Mouse (Mus musculus) lung, postnatal 0 days (tissue): ENCODE measurements at regions not wholly inside any gene's neighbourhood (a gene's known extent, or its start where the extent isn't known, plus 50 kb on each side); places are given as distances from the start of the nearest gene placed in this dataset.

Experiments
- ATAC-seq: fragments of 200-750 bp; cut with Nextera tagmentation; 2 replicates; pipeline ENCODE4 v1.8.0; 2017; ENCODE audit warnings: moderate library complexity
- DNase-seq: peaks from one replicate; pipeline ENCODE4 v3.0.0-alpha.2; 2016; ENCODE audit warnings: low spot score
- H3K27ac ChIP-seq: fragments of 300-500 bp; sonication (generic); 2 replicates; pipeline ENCODE4 v1.5.1; 2014; ENCODE audit warnings: antibody characterized with exemption, mild to moderate bottlenecking, low read length, mixed read lengths
- H3K27me3 ChIP-seq: fragments of 300-500 bp; sonication (generic); replicated peaks from 2 replicates; pipeline ENCODE4 v1.6.1; 2014; ENCODE audit warnings: low read length, mixed read lengths; ENCODE audit not compliant: insufficient read depth
- H3K36me3 ChIP-seq: fragments of 300-500 bp; sonication (generic); 2 replicates; pipeline ENCODE4 v1.6.1; 2014; ENCODE audit warnings: low read length, mixed read lengths; ENCODE audit not compliant: insufficient read depth
- H3K4me1 ChIP-seq: fragments of 300-500 bp; sonication (generic); 2 replicates; pipeline ENCODE4 v1.6.1; 2014; ENCODE audit warnings: antibody characterized with exemption, low read depth, low read length, mixed read lengths; ENCODE audit not compliant: insufficient read depth
- H3K4me2 ChIP-seq: fragments of 300-500 bp; sonication (generic); replicated peaks from 2 replicates; pipeline ENCODE4 v1.6.1; 2014; ENCODE audit warnings: low read depth, mild to moderate bottlenecking, low read length, moderate library complexity, mixed read lengths
- H3K4me3 ChIP-seq: fragments of 300-500 bp; sonication (generic); 2 replicates; pipeline ENCODE4 v1.5.1; 2014; ENCODE audit warnings: low read depth, low read length
- H3K9ac ChIP-seq: fragments of 300-500 bp; sonication (generic); replicated peaks from 2 replicates; pipeline ENCODE4 v1.6.1; 2014; ENCODE audit warnings: low read depth, mild to moderate bottlenecking
- H3K9me3 ChIP-seq: fragments of 300-500 bp; sonication (generic); 2 replicates; pipeline ENCODE4 v1.6.1; 2016; ENCODE audit warnings: low read length, mixed read lengths
- CTCF ChIP-seq: IDR thresholded peaks from 2 replicates; pipeline ENCODE4 v1.5.1; 2016; ENCODE audit warnings: antibody characterized with exemption, mild to moderate bottlenecking
- EP300 ChIP-seq: IDR thresholded peaks from 2 replicates; pipeline ENCODE4 v1.6.1; 2016; ENCODE audit warnings: antibody characterized with exemption, mild to moderate bottlenecking, control low read depth
- WGBS: fragments of 180-500 bp; shearing (Covaris S2); extraction: QIAGEN DNeasy Blood & Tissue Kit; methylation state at CpG from one replicate; pipeline ENCODE4 v1.1.7; 2014; 5-methylcytosine and 5-hydroxymethylcytosine counted together

GRCm38 (mm10) chr12:35711549-35712070, 176.8 kb upstream of the Ahr start:
- WGBS, result 92% methylated on average over 6 of the region's 6 CpGs
- no peak for ATAC-seq
- H3K27me3 ChIP-seq, result no peaks in the 10 kb centered on the region

GRCm38 (mm10) chr12:35710323-35710722, 175.5 kb upstream of the Ahr start:
- DNase-seq (no peak), ATAC-seq (no peak)
- Histone ChIP-seq H3K4me2 (no peak overlapping the region), H3K4me1 (no peaks in the 10 kb centered on the region), H3K4me3 (no peak overlapping the region), H3K27me3 (no peaks in the 10 kb centered on the region), H3K9ac (no peak overlapping the region), H3K9me3 (no peaks in the 10 kb centered on the region), H3K27ac (no peak overlapping the region), H3K36me3 (no peaks in the 10 kb centered on the region)
- 63% methylated on average over 5 of the region's 5 CpGs for WGBS
- no peak for TF ChIP-seq CTCF

More at GRCm38 (mm10) chr12:35711549-35712070, 176.8 kb upstream of the Ahr start:
- no peak overlapping the region for H3K4me2 ChIP-seq
- H3K27ac ChIP-seq, result no peak overlapping the region
- H3K9me3 ChIP-seq, result no peaks in the 10 kb centered on the region
- H3K4me3 ChIP-seq, result no peak overlapping the region
- no peaks in the 10 kb centered on the region for H3K4me1 ChIP-seq
- no peaks in the 10 kb centered on the region for H3K36me3 ChIP-seq
- peak; percentile 26 for DNase-seq
- no peak overlapping the region for H3K9ac ChIP-seq
- TF ChIP-seq EP300 (no peak), CTCF (no peak)

DNA sequence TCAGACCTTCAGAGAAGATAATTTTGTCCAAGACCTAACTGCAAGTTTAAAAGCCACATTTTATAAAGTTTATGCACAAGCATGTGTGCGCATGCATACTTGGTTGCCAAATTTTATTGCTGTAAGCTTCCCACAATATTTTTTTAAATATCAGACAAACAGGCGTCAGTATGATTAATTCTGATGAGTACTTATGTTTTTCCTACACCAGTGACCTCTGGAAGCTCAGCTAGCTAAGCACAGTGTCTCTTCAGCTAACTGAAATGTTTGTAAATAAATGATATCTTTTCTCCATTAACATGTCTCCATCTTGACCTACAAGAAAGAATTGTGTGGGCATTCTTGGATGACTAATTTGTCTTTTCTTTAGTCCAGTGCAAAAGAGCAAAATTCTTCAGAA, 168.6 kb upstream of the Ahr start:
- TF ChIP-seq CTCF (no peak), EP300 (no peak)
- whole genome bisulfite sequencing, result 62% methylated on average over 2 of the region's 2 CpGs
- Histone ChIP-seq H3K9me3 (no peaks in the 10 kb centered on the region), H3K9ac (no peak overlapping the region), H3K27ac (no peak overlapping the region), H3K27me3 (no peaks in the 10 kb centered on the region), H3K4me1 (no peaks in the 10 kb centered on the region), H3K4me3 (no peak overlapping the region), H3K36me3 (no peaks in the 10 kb centered on the region), H3K4me2 (no peak overlapping the region)
- no peak for ATAC-seq
- DNase-seq, result peak; percentile 22

DNA sequence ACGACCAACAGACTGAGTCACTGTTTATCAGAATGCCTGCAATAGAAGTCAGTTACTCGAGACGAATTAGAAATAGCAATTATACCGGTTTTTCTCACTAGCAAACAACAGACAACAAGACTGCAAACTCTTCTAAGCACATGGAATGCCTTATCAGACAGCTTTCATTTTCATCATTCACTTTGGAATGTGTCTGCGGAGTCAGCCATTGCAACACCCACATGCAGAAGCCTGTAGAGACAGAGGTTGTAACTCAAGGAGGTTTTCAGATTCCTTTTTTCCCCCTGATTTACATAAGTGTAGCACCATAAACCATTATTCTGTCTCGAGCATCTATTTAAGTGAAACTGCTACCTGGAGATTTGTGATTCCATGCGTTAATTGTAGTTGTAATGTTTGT, 167.8 kb upstream of the Ahr start:
- no peaks in the 10 kb centered on the region for H3K9me3 ChIP-seq
- 32% methylated on average over 7 of the region's 7 CpGs for WGBS
- H3K4me2 ChIP-seq, result peak overlapping the region; percentile 3; the same call in 1 of the 2 replicates
- H3K4me1 ChIP-seq, result no peaks in the 10 kb centered on the region
- ATAC-seq (peak; percentile 28; the same call in 1 of the 2 replicates), DNase-seq (peak; percentile 53)
- H3K36me3 ChIP-seq, result no peaks in the 10 kb centered on the region
- TF ChIP-seq EP300 (no peak; the same call in 1 of the 2 replicates), CTCF (no peak)
- no peak overlapping the region for H3K27ac ChIP-seq
- H3K27me3 ChIP-seq, result no peaks in the 10 kb centered on the region
- H3K4me3 ChIP-seq, result no peak overlapping the region
- H3K9ac ChIP-seq, result no peak overlapping the region

DNA sequence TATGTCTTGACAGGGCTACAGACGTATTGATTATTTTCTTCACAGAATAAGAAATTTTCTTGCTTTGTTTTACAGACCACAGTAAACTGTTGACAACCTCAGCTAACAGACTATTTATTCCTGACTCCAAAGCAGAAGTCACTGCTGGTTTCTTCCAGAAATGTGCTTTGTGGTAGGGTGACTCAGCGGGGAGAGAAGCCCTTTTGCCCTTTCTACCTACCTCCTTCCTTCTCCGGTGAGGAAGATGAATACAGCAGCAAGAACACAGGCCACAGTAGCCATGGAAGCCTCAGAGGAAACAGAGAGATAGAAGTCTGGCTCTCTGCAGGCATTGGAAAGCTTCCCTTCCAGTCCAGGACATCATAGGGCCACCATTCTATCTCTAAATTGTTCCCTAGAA, 159.4 kb upstream of the Ahr start:
- Histone ChIP-seq H3K4me2 (no peak overlapping the region), H3K4me1 (no peaks in the 10 kb centered on the region), H3K36me3 (no peaks in the 10 kb centered on the region), H3K4me3 (no peak overlapping the region), H3K27ac (no peak overlapping the region), H3K9ac (no peak overlapping the region), H3K9me3 (no peaks in the 10 kb centered on the region), H3K27me3 (no peaks in the 10 kb centered on the region)
- WGBS, result 78% methylated on average over 3 of the region's 3 CpGs
- TF ChIP-seq EP300 (no peak), CTCF (no peak)
- no peak for DNase-seq
- no peak for ATAC-seq

- Histone ChIP-seq H3K9ac (no peak overlapping the region), H3K4me3 (no peak overlapping the region), H3K36me3 (no peaks in the 10 kb centered on the region), H3K27ac (no peak overlapping the region), H3K4me1 (no peaks in the 10 kb centered on the region), H3K9me3 (no peaks in the 10 kb centered on the region), H3K27me3 (no peaks in the 10 kb centered on the region), H3K4me2 (no peak overlapping the region)
- DNase-seq, result no peak
- TF ChIP-seq EP300 (no peak), CTCF (no peak)
- 64% methylated on average over 3 of the region's 3 CpGs for WGBS
- no peak for ATAC-seq
Measured at GRCm38 (mm10) chr12:35690914-35691313, 156.1 kb upstream of the Ahr start.

- no peak overlapping the region for H3K27ac ChIP-seq
- H3K4me3 ChIP-seq, result no peak overlapping the region
- ATAC-seq, result no peak
- no peak overlapping the region for H3K4me2 ChIP-seq
- TF ChIP-seq CTCF (no peak), EP300 (peak; percentile 57)
- no peaks in the 10 kb centered on the region for H3K9me3 ChIP-seq
- H3K36me3 ChIP-seq, result no peaks in the 10 kb centered on the region
- peak; percentile 26 for DNase-seq
- H3K27me3 ChIP-seq, result no peaks in the 10 kb centered on the region
- H3K9ac ChIP-seq, result no peak overlapping the region
- 62% methylated on average over 2 of the region's 2 CpGs for WGBS
- H3K4me1 ChIP-seq, result no peaks in the 10 kb centered on the region
Measured at GRCm38 (mm10) chr12:35686231-35686630, 151.4 kb upstream of the Ahr start.
